Mouse (Mus musculus) MEL (cell line): Measurements from ENCODE around the gene Nfix.

ENCODE experiments used
- CHD2 ChIP-seq: IDR thresholded peaks from 2 replicates; pipeline ENCODE4 v1.6.1; 2011; ENCODE audit warnings: low read length, improper control_type of control experiment
- CTCF ChIP-seq, 3 experiments: IDR thresholded peaks in 2 of 3; conservative IDR thresholded peaks in 1 of 3; 2 replicates each; pipeline ENCODE4 v1.5.1; 2011 to 2012; ENCODE audit warnings: low read length in 3 of 3, low read depth in 2 of 3, mild to moderate bottlenecking in 2 of 3, improper control_type of control experiment in 1 of 3, inconsistent platforms in 1 of 3, mixed read lengths in 1 of 3, moderate library complexity in 1 of 3; ENCODE audit not compliant: control insufficient read depth in 1 of 3, insufficient read depth in 1 of 3, poor library complexity in 1 of 3, severe bottlenecking in 1 of 3
- GABPA ChIP-seq: IDR thresholded peaks from 2 replicates; pipeline ENCODE4 v1.6.1; 2012; ENCODE audit warnings: low read depth, mild to moderate bottlenecking, inconsistent platforms, low read length, improper control_type of control experiment, moderate library complexity
- GATA1 ChIP-seq: IDR thresholded peaks from 2 replicates; pipeline ENCODE4 v1.6.1; 2011; ENCODE audit warnings: low read depth, low read length, improper control_type of control experiment
- MAFK ChIP-seq: IDR thresholded peaks from 2 replicates; pipeline ENCODE4 v1.6.1; 2011; ENCODE audit warnings: low read depth, mild to moderate bottlenecking, low read length, improper control_type of control experiment, borderline replicate concordance
- MXI1 ChIP-seq: IDR thresholded peaks from 2 replicates; pipeline ENCODE4 v1.6.1; 2011; ENCODE audit warnings: mild to moderate bottlenecking, low read depth, low read length, improper control_type of control experiment
- MYB ChIP-seq: IDR thresholded peaks from 2 replicates; pipeline ENCODE4 v1.6.1; 2011; ENCODE audit warnings: mild to moderate bottlenecking, low read depth, low read length, improper control_type of control experiment
- POLR2A ChIP-seq, 2 experiments: IDR thresholded peaks; 2 replicates each; pipeline ENCODE4 v1.6.1; 2011 to 2012; ENCODE audit warnings: low read length in 2 of 2, mild to moderate bottlenecking in 2 of 2, control low read depth in 1 of 2, improper control_type of control experiment in 1 of 2, low read depth in 1 of 2, moderate library complexity in 1 of 2; ENCODE audit not compliant: control insufficient read depth in 1 of 2, insufficient read depth in 1 of 2, poor library complexity in 1 of 2
- POLR2AphosphoS2 ChIP-seq: IDR thresholded peaks from 2 replicates; pipeline ENCODE4 v1.6.1; 2011; ENCODE audit warnings: low read length, improper control_type of control experiment
- SMC3 ChIP-seq: IDR thresholded peaks from 2 replicates; pipeline ENCODE4 v1.6.1; 2011; ENCODE audit warnings: low read depth, low read length, improper control_type of control experiment
- TBP ChIP-seq: IDR thresholded peaks from 2 replicates; pipeline ENCODE4 v1.8.0; 2011; ENCODE audit warnings: low read depth, low read length, improper control_type of control experiment
- TCF12 ChIP-seq: IDR thresholded peaks from 2 replicates; pipeline ENCODE4 v1.6.1; 2014; ENCODE audit warnings: low read depth, mild to moderate bottlenecking, inconsistent platforms, low read length, improper control_type of control experiment, moderate library complexity

- TF ChIP-seq GABPA (no peak), CHD2 (no peak), POLR2AphosphoS2 (no peak), SMC3 (no peak), GATA1 (no peak), CTCF (IDR thresholded peaks at IDR 0.05 in 2 of 3, conservative IDR thresholded peaks at IDR 0.05 in 1 of 3; ENCODE audit: control insufficient read depth in 1 of 3, insufficient read depth in 1 of 3, low read depth in 2 of 3, low read length in 3 of 3, poor library complexity in 1 of 3, severe bottlenecking in 1 of 3) (no peak), POLR2A (IDR thresholded peaks at IDR 0.05; ENCODE audit: control insufficient read depth in 1 of 2, insufficient read depth in 1 of 2, low read depth in 1 of 2, low read length in 2 of 2, poor library complexity in 1 of 2) (no peak), MXI1 (no peak), MAFK (no peak), MYB (no peak), TBP (no peak), TCF12 (no peak)
Measured at GRCm38 (mm10) chr8:84780949-84781680, 19.0 kb downstream of the Nfix start.
